Mouse (Mus musculus): ENCODE measurements around the gene Camk1g. TPM values are rescaled to one million over a fixed set of nuclear protein-coding genes. Genes with fewer than 3 reads are reported as not detected.

Camk1g gene
- not detected for polyA plus RNA-seq (2014; fragmentation: Illumina TruSeq; extraction: RNeasy Lipid Tissue Mini Kit (QIAGEN cat#74804); ENCODE audit: low read depth, low replicate concordance)

DNA sequence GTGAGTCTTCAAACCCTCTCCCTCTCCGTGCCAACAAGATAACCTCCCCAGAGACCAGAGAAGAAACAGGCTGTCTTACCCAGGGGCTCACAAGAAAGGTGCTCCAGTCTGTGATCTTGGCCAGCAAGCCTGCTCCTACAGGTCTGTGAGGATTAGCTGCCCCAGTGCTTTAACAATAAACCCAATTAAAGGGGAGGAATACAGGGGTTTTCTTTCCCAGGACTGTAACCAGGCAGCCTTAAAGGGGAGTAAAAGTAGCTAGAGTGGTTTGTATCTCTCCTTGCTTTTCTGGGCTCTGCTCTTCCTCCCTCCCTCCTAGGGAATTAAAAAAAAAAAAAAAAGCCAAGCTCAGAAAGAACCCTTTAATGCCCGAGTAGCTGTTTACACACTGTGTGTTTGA is at the start of gene Camk1g:
Gene Camk1g (minus strand): TSS at position 203 of the 400 bp plus-strand sequence.

Other genes starting within 250 kb of the Camk1g start
- 16.4 TPM for gene Diexf, start 240.0 kb downstream of the Camk1g start, polyA plus RNA-seq (2014; fragmentation: Illumina TruSeq; extraction: RNeasy Lipid Tissue Mini Kit (QIAGEN cat#74804); ENCODE audit: low read depth, low replicate concordance)
- gene Irf6, start 217.2 kb downstream of the Camk1g start, polyA plus RNA-seq (2014; fragmentation: Illumina TruSeq; extraction: RNeasy Lipid Tissue Mini Kit (QIAGEN cat#74804); ENCODE audit: low read depth, low replicate concordance): 221 TPM
- 24.4 TPM for gene A130010J15Rik, start 202.3 kb downstream of the Camk1g start, polyA plus RNA-seq (2014; fragmentation: Illumina TruSeq; extraction: RNeasy Lipid Tissue Mini Kit (QIAGEN cat#74804); ENCODE audit: low read depth, low replicate concordance)
- gene Traf3ip3, start 168.6 kb downstream of the Camk1g start, polyA plus RNA-seq (2014; fragmentation: Illumina TruSeq; extraction: RNeasy Lipid Tissue Mini Kit (QIAGEN cat#74804); ENCODE audit: low read depth, low replicate concordance): 3.2 TPM
- gene Lamb3, start 162.6 kb downstream of the Camk1g start, polyA plus RNA-seq (2014; fragmentation: Illumina TruSeq; extraction: RNeasy Lipid Tissue Mini Kit (QIAGEN cat#74804); ENCODE audit: low read depth, low replicate concordance): 11.9 TPM
- 12.0 TPM for gene Hsd11b1, start 106.2 kb downstream of the Camk1g start, polyA plus RNA-seq (2014; fragmentation: Illumina TruSeq; extraction: RNeasy Lipid Tissue Mini Kit (QIAGEN cat#74804); ENCODE audit: low read depth, low replicate concordance)
- gene G0s2, start 97.1 kb downstream of the Camk1g start, polyA plus RNA-seq (2014; fragmentation: Illumina TruSeq; extraction: RNeasy Lipid Tissue Mini Kit (QIAGEN cat#74804); ENCODE audit: low read depth, low replicate concordance): not detected

Data from sigmoid colon, adult 10 weeks (tissue).